Comparison of ENCODE assay signal across 8 mouse cellular contexts in the genomic region with DNA sequence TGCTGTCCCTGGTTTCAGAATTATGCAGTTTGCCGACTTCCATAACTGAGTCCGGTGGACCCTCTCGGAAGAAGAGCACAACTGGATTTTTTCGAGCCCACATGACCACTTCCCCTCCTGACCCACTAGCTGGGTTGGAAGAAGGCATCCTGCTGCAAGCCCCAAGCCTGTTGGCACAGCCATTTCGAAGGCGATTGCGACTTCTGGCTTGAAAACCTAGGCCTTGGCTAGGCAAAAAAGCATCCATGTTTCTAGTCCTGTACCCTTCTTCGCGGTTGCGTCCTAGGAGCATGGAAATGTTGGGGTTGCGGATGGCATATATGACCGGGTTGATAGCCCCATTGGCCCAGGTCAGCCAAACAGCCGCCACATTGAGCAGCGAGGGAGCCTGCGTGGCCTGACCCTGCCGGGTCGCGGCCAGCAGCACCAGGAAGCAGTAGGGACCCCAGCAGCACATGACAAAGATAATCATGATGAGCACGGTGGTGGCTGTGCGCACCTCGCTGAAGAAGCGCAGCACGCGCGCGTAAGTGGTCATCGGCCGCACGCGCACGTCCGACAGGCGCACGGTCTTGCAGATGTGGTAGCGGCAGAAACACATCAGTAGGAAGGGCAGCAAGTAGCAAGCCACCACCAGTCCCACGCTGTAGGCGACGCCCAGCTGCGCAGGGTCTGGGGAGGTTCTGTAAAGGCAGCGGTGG. TPM values are rescaled to one million over a fixed set of nuclear protein-coding genes. Genes with fewer than 3 reads are reported as not detected.
A peak's percentile ranks its signal among the peaks of the same experiment; 100 is the strongest.
DNase-seq lines count a peak whose midpoint lies in the region; ATAC-seq and TF ChIP-seq lines count a peak whose summit lies in the region.

No protein-coding gene starts in this region.

- 0 out of 2 replicates have a peak, but pooled peaks cover 6% of the 10 kb centered on the region for H3K4me1 ChIP-seq in kidney, postnatal 0 days (replicated peaks; ENCODE audit: insufficient read depth, low read length)
- H3K4me1 ChIP-seq in hindbrain, embryonic 14.5 days (replicated peaks; ENCODE audit: control insufficient read depth, insufficient read depth, low read length) = no peaks in the 10 kb centered on the region; the same call in 1 of the 2 replicates
- peaks cover 13% of the 10 kb centered on the region for H3K4me1 ChIP-seq in midbrain, embryonic 13.5 days (replicated peaks)

- peak; percentile 8; the same call in 1 of the 2 replicates for ATAC-seq in kidney, postnatal 0 days (replicated peaks; ENCODE audit: low FRiP score, low read depth)
- peak; percentile 80 for ATAC-seq in hindbrain, embryonic 14.5 days (ENCODE audit: low FRiP score)
- ATAC-seq in midbrain, embryonic 13.5 days = no peak
- no peak; the same call in none of the 2 replicates for ATAC-seq in cerebellum, adult (ENCODE audit: insufficient number of reproducible peaks, low FRiP score, low TSS enrichment)

- peak overlapping the region; percentile 100 for H3K4me2 ChIP-seq in kidney, postnatal 0 days (ENCODE audit: low read length)
- H3K4me2 ChIP-seq in hindbrain, embryonic 14.5 days (replicated peaks) = peak overlapping the region; percentile 86
- H3K4me2 ChIP-seq in midbrain, embryonic 13.5 days (replicated peaks) = peak overlapping the region; percentile 88

- H3K36me3 ChIP-seq in kidney, postnatal 0 days (ENCODE audit: insufficient read depth, low read length) = 0 out of 2 replicates have a peak, but pooled peaks cover 9% of the 10 kb centered on the region
- H3K36me3 ChIP-seq in hindbrain, embryonic 14.5 days (replicated peaks; ENCODE audit: control insufficient read depth, insufficient read depth) = no peaks in the 10 kb centered on the region
- no peaks in the 10 kb centered on the region for H3K36me3 ChIP-seq in midbrain, embryonic 13.5 days

- H3K9me3 ChIP-seq in kidney, postnatal 0 days (replicated peaks; ENCODE audit: low read length) = no peaks in the 10 kb centered on the region
- H3K9me3 ChIP-seq in hindbrain, embryonic 14.5 days (ENCODE audit: control insufficient read depth, low read length) = no peaks in the 10 kb centered on the region
- no peaks in the 10 kb centered on the region; the same call in 1 of the 2 replicates for H3K9me3 ChIP-seq in midbrain, embryonic 13.5 days

- 0 out of 2 replicates have a peak, but pooled peaks cover 9% of the 10 kb centered on the region for H3K27me3 ChIP-seq in kidney, postnatal 0 days (ENCODE audit: insufficient read depth, low read length)
- peaks cover 7% of the 10 kb centered on the region; the same call in 1 of the 2 replicates for H3K27me3 ChIP-seq in hindbrain, embryonic 14.5 days (ENCODE audit: control insufficient read depth, insufficient read depth, low read length)
- H3K27me3 ChIP-seq in midbrain, embryonic 13.5 days = peaks cover 14% of the 10 kb centered on the region

- H3K4me3 ChIP-seq in kidney, postnatal 0 days (replicated peaks; ENCODE audit: low read depth, low read length) = peak overlapping the region; percentile 63
- peak overlapping the region; percentile 76 for H3K4me3 ChIP-seq in hindbrain, embryonic 14.5 days (replicated peaks; ENCODE audit: low read length)
- peak overlapping the region; percentile 74 for H3K4me3 ChIP-seq in midbrain, embryonic 13.5 days (replicated peaks)

- 8% methylated on average over 40 of the region's 40 CpGs for WGBS in kidney, postnatal 0 days
- 4% methylated on average over 40 of the region's 40 CpGs for WGBS in hindbrain, embryonic 14.5 days
- 4% methylated on average over 40 of the region's 40 CpGs for WGBS in midbrain, embryonic 13.5 days

- no peak for DNase-seq in kidney, postnatal 0 days (ENCODE audit: low spot score)
- no peak for DNase-seq in kidney, adult 9 months
- DNase-seq in embryo, embryonic 11.5 days (ENCODE audit: low read depth, low spot score) = peak; percentile 37
- DNase-seq in hindbrain, embryonic 14.5 days (ENCODE audit: low spot score) = peak; percentile 55
- DNase-seq in gastrocnemius, postnatal 14 days = no peak
- no peak for DNase-seq in left cerebral cortex, adult 9 months (ENCODE audit: low spot score in 2 of 2)

- TF ChIP-seq CTCF in kidney, postnatal 0 days (IDR thresholded peaks at IDR 0.05; ENCODE audit: low read depth) = no peak

- H3K27ac ChIP-seq in kidney, postnatal 0 days = no peak overlapping the region
- peak overlapping the region; percentile 94 for H3K27ac ChIP-seq in hindbrain, embryonic 14.5 days
- peak overlapping the region; percentile 91 for H3K27ac ChIP-seq in midbrain, embryonic 13.5 days

- intact Hi-C loops in gastrocnemius, postnatal 14 days (cut with DNase I; ENCODE audit: low total_unique reads) = no loop called here

- peak overlapping the region; percentile 56; the same call in 1 of the 2 replicates for H3K9ac ChIP-seq in kidney, postnatal 0 days (ENCODE audit: low read depth, low read length)
- peak overlapping the region; percentile 90 for H3K9ac ChIP-seq in hindbrain, embryonic 14.5 days
- peak overlapping the region; percentile 72 for H3K9ac ChIP-seq in midbrain, embryonic 13.5 days (replicated peaks)

RNA-seq across cellular contexts. Expression of gene Gpr135, which starts 1.1 kb away (rescaled TPM):
- polyA plus RNA-seq in kidney, postnatal 0 days (2015; fragmentation: Nextera tagmentation; extraction: Ambion mirVana) = 2.2 and 2.3 TPM in 2 replicates
- 7.3 and 9.4 TPM in 2 replicates for polyA plus RNA-seq in hindbrain, embryonic 14.5 days (2014; fragmentation: Nextera tagmentation; extraction: Ambion mirVana)
- polyA plus RNA-seq in midbrain, embryonic 13.5 days (2015; fragmentation: Nextera tagmentation; extraction: Ambion mirVana) = 2.5 and 2.6 TPM in 2 replicates
- under 1 TPM; 0.38 to 0.43 TPM for total RNA-seq in gastrocnemius, postnatal 14 days (2021)

RNA-seq across cellular contexts. Expression of gene L3hypdh, which starts 15.5 kb away (rescaled TPM):
- 38.9 and 39.5 TPM in 2 replicates for polyA plus RNA-seq in kidney, postnatal 0 days (2015; fragmentation: Nextera tagmentation; extraction: Ambion mirVana)
- 12.6 and 13.7 TPM in 2 replicates for polyA plus RNA-seq in hindbrain, embryonic 14.5 days (2014; fragmentation: Nextera tagmentation; extraction: Ambion mirVana)
- polyA plus RNA-seq in midbrain, embryonic 13.5 days (2015; fragmentation: Nextera tagmentation; extraction: Ambion mirVana) = 8.5 and 10.6 TPM in 2 replicates
- 1 to 10 TPM; 2.7 to 3.1 TPM for total RNA-seq in gastrocnemius, postnatal 14 days (2021)

RNA-seq across cellular contexts. Expression of gene Jkamp, which starts 15.6 kb away (rescaled TPM):
- 67.6 and 70.6 TPM in 2 replicates for polyA plus RNA-seq in kidney, postnatal 0 days (2015; fragmentation: Nextera tagmentation; extraction: Ambion mirVana)
- polyA plus RNA-seq in hindbrain, embryonic 14.5 days (2014; fragmentation: Nextera tagmentation; extraction: Ambion mirVana) = 86.6 and 101 TPM in 2 replicates
- polyA plus RNA-seq in midbrain, embryonic 13.5 days (2015; fragmentation: Nextera tagmentation; extraction: Ambion mirVana) = 129 and 136 TPM in 2 replicates
- 10 to 100 TPM; 14.9 to 16.2 TPM for total RNA-seq in gastrocnemius, postnatal 14 days (2021)

Comparison
In these comparisons a context has a peak if more than half of its experiments do, and no peak if none do; other contexts are left out.
1. ATAC-seq: peak in kidney, postnatal 0 days (single experiment) and hindbrain, embryonic 14.5 days (single experiment); none in midbrain, embryonic 13.5 days (single experiment) and cerebellum, adult (single experiment).
2. DNase-seq: peak in embryo, embryonic 11.5 days (single experiment) and hindbrain, embryonic 14.5 days (single experiment); none in kidney, postnatal 0 days (single experiment), kidney, adult 9 months (single experiment), gastrocnemius, postnatal 14 days (single experiment) and left cerebral cortex, adult 9 months (0 of 2).
3. Peak in every context shown above with its lines, with median percentiles within 50 percentile points of each other: H3K4me2 ChIP-seq, H3K4me3 ChIP-seq and H3K9ac ChIP-seq.